Mouse (Mus musculus) cerebellum, adult 2 months (tissue): ENCODE measurements at regions not wholly inside any gene's neighbourhood (a gene's known extent, or its start where the extent isn't known, plus 50 kb on each side); places are given as distances from the start of the nearest gene placed in this dataset.
A peak's percentile ranks its signal among the peaks of the same experiment; 100 is the strongest.

Experiments
- DNase-seq, 2 experiments: peaks; one replicate each; pipeline ENCODE4 v3.0.0; 2021
- H3K27ac ChIP-seq: fragments of 200-500 bp; 2 replicates; pipeline ENCODE4 v1.5.1; 2012; ENCODE audit warnings: low read length, control low read depth, inconsistent platforms; ENCODE audit not compliant: insufficient read depth
- H3K27me3 ChIP-seq: fragments of 200-500 bp; 2 replicates; pipeline ENCODE4 v1.6.1; 2012; ENCODE audit warnings: inconsistent platforms, mild to moderate bottlenecking, low read length, moderate library complexity; ENCODE audit not compliant: control insufficient read depth, insufficient read depth
- H3K4me1 ChIP-seq: fragments of 200-500 bp; 2 replicates; pipeline ENCODE4 v1.6.1; 2011; ENCODE audit warnings: low read length; ENCODE audit not compliant: control insufficient read depth, insufficient read depth
- H3K4me3 ChIP-seq: fragments of 200-500 bp; replicated peaks from 2 replicates; pipeline ENCODE3; 2011; ENCODE audit warnings: mild to moderate bottlenecking, low read depth, low read length, control low read depth; ENCODE audit not compliant: insufficient read depth
- CTCF ChIP-seq: fragments of 200-500 bp; IDR thresholded peaks from 2 replicates; pipeline ENCODE4 v1.5.1; 2011; ENCODE audit warnings: low read depth, mild to moderate bottlenecking, control low read depth, low read length, moderate library complexity, borderline replicate concordance; ENCODE audit not compliant: insufficient read depth
- POLR2A ChIP-seq: fragments of 200-500 bp; IDR thresholded peaks from 2 replicates; pipeline ENCODE4 v1.6.1; 2011; ENCODE audit warnings: low read length, control low read depth, borderline replicate concordance; ENCODE audit not compliant: insufficient read depth
- WGBS: fragments of 180-500 bp; shearing (Covaris S2); methylation state at CpG from one replicate; pipeline ENCODE4 v1.1.7; 2018; 5-methylcytosine and 5-hydroxymethylcytosine counted together

GRCm38 (mm10) chrX:82741478-82741877 lies 207.2 kb upstream of the Dmd start:
- no peak for DNase-seq
- no peaks in the 10 kb centered on the region for H3K27me3 ChIP-seq
- no peaks in the 10 kb centered on the region for H3K4me1 ChIP-seq
- H3K4me3 ChIP-seq, result no peak overlapping the region
- no peak overlapping the region for H3K27ac ChIP-seq
- no peak for TF ChIP-seq POLR2A

- no peak for TF ChIP-seq POLR2A
- TF ChIP-seq CTCF, result no peak
- 8% methylated on average over 2 of the region's 2 CpGs for WGBS
- Histone ChIP-seq H3K27ac (no peak overlapping the region), H3K4me3 (no peak overlapping the region), H3K27me3 (no peaks in the 10 kb centered on the region), H3K4me1 (no peaks in the 10 kb centered on the region)
- DNase-seq, result no peak
These were observed 184.5 kb upstream of the Dmd start for GRCm38 (mm10) chrX:82764204-82764603.

- Histone ChIP-seq H3K27ac (no peak overlapping the region), H3K4me3 (no peak overlapping the region), H3K27me3 (no peaks in the 10 kb centered on the region), H3K4me1 (no peaks in the 10 kb centered on the region)
- 10% methylated on average over 2 of the region's 2 CpGs for WGBS
- no peak for DNase-seq
- TF ChIP-seq POLR2A, result no peak
- no peak for TF ChIP-seq CTCF
These were observed 139.5 kb upstream of the Dmd start for GRCm38 (mm10) chrX:82809171-82809570.

- no peak for DNase-seq
- Histone ChIP-seq H3K4me1 (no peaks in the 10 kb centered on the region), H3K27ac (no peak overlapping the region), H3K4me3 (peak overlapping the region; percentile 30), H3K27me3 (no peaks in the 10 kb centered on the region)
- TF ChIP-seq CTCF (no peak), POLR2A (no peak)
- 6% methylated on average over 11 of the region's 11 CpGs for WGBS
These were observed 134.1 kb upstream of the Dmd start for GRCm38 (mm10) chrX:82814618-82815017.

- DNase-seq, result peak in 1 of 2 experiments; percentile 6
- Histone ChIP-seq H3K4me1 (no peaks in the 10 kb centered on the region), H3K4me3 (no peak overlapping the region), H3K27me3 (no peaks in the 10 kb centered on the region), H3K27ac (no peak overlapping the region)
- TF ChIP-seq POLR2A, result no peak
- no peak for TF ChIP-seq CTCF
- WGBS, result 52% methylated on average over 4 of the region's 4 CpGs
These were observed 131.6 kb upstream of the Dmd start for GRCm38 (mm10) chrX:82817045-82817444.

- 17% methylated on average over 5 of the region's 5 CpGs for WGBS
- TF ChIP-seq POLR2A (no peak), CTCF (no peak)
- no peak for DNase-seq
- Histone ChIP-seq H3K4me1 (no peaks in the 10 kb centered on the region), H3K27me3 (no peaks in the 10 kb centered on the region), H3K4me3 (no peak overlapping the region), H3K27ac (no peak overlapping the region)
These were observed 125.1 kb upstream of the Dmd start for GRCm38 (mm10) chrX:82823606-82824005.

GRCm38 (mm10) chrX:82866116-82866515 lies 82.6 kb upstream of the Dmd start:
- TF ChIP-seq POLR2A, result no peak
- no peak for TF ChIP-seq CTCF
- no peak for DNase-seq
- Histone ChIP-seq H3K4me3 (no peak overlapping the region), H3K27me3 (no peaks in the 10 kb centered on the region), H3K27ac (no peak overlapping the region), H3K4me1 (no peaks in the 10 kb centered on the region)
- WGBS, result 55% methylated on average over 1 of the region's 1 CpGs
